In the genomic region with DNA sequence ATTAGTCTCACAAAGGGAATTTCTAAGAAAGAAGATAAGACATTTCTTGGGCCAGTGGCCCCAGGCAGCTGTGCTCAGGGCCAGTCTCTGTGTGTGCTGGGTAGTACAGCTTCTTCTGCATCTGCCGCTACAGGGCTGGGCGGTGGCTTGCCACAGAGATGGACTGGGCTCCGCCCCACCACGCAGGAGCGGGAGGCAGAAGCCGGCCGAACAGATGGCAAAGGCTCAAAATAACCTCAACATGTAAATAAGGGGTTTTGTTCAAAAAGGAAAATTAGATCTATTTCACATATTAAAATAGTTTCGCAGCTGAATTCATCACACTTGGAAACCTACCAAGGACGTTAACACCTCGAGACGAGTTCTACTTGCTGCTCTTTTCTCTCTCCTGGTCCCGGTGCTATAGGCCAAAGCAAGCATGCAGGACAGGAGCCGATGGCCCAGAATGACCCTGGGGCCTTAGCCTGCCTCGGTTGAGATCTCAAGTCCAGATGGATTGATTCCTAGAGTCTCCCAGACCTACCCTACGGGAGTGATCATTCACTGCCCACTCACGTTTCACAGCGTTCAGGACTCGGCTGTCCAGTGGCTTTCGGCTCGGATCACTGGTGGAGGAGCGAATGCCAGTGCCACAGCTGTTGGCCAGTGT, we compare ENCODE assay signal across 10 mouse cellular contexts. TPM values are rescaled to one million over a fixed set of nuclear protein-coding genes. Genes with fewer than 3 reads are reported as not detected.
DNase-seq lines count a peak whose midpoint lies in the region; ATAC-seq and TF ChIP-seq lines count a peak whose summit lies in the region.
"Had no signal": no experiment of that assay in that cellular context is flagged by ENCODE, and none has a peak within 500 bp of the region (broad histone marks: within the 10 kb centered on the region; RNA-seq: fewer than 3 reads in every experiment).

No protein-coding gene starts in this region.

- no peak overlapping the region for H3K9ac ChIP-seq in forebrain, postnatal 0 days
- H3K9ac ChIP-seq: limb, embryonic 12.5 days had no signal

- peaks cover 10% of the 10 kb centered on the region; the same call in 1 of the 2 replicates for H3K4me1 ChIP-seq in forebrain, postnatal 0 days (ENCODE audit: insufficient read depth)

- no peaks in the 10 kb centered on the region for H3K27me3 ChIP-seq in forebrain, postnatal 0 days (ENCODE audit: insufficient read depth, low read length)
- H3K27me3 ChIP-seq: limb, embryonic 12.5 days had no signal

- DNase-seq in spleen, adult 12 weeks (ENCODE audit: low spot score), result peak; percentile 25
- DNase-seq in spleen, adult 18-20 months, result no peak
- DNase-seq in forebrain, postnatal 0 days, result peak; percentile 52
- no peak for DNase-seq in thymus, postnatal 36 days
- DNase-seq in kidney, adult 11 months, result no peak
- DNase-seq in heart, postnatal 4 days, result no peak
- no peak for DNase-seq in layer of hippocampus, postnatal 10 days (ENCODE audit: low spot score in 2 of 2)
- DNase-seq: heart, postnatal 14 days had no signal

- no peaks in the 10 kb centered on the region for H3K9me3 ChIP-seq in forebrain, postnatal 0 days (ENCODE audit: low read length)
- H3K9me3 ChIP-seq: limb, embryonic 12.5 days had no signal

- TF ChIP-seq CTCF in forebrain, postnatal 0 days (IDR thresholded peaks at IDR 0.05; ENCODE audit: low read depth), result no peak

- peak; percentile 71 for ATAC-seq in forebrain, postnatal 0 days
- ATAC-seq in megakaryocyte progenitor cell, adult 5-6 weeks (replicated peaks; ENCODE audit: poor library complexity), result peak; percentile 75

- H3K36me3 ChIP-seq in forebrain, postnatal 0 days (ENCODE audit: insufficient read depth), result no peaks in the 10 kb centered on the region

- no peak overlapping the region for H3K4me3 ChIP-seq in forebrain, postnatal 0 days (ENCODE audit: low read depth, low read length)
- H3K4me3 ChIP-seq: limb, embryonic 12.5 days had no signal

- no peak overlapping the region for H3K27ac ChIP-seq in forebrain, postnatal 0 days (ENCODE audit: low read depth, low read length)
- H3K27ac ChIP-seq: limb, embryonic 12.5 days had no signal

- WGBS in forebrain, postnatal 0 days, result 59% methylated on average over 21 of the region's 21 CpGs

- H3K4me2 ChIP-seq in forebrain, postnatal 0 days (ENCODE audit: low read depth), result no peak overlapping the region
- H3K4me2 ChIP-seq: limb, embryonic 12.5 days had no signal

RNA-seq across cellular contexts. Expression of gene Ubac1, which starts 39.6 kb away (rescaled TPM):
- 121 and 126 TPM in 2 replicates for total RNA-seq in forebrain, postnatal 0 days (2014; rRNA removed)
- 139 and 150 TPM in 2 replicates for polyA plus RNA-seq in forebrain, postnatal 0 days (2015; fragmentation: Nextera tagmentation; extraction: Ambion mirVana)
- 62.2 and 62.7 TPM in 2 replicates for total RNA-seq in megakaryocyte progenitor cell, adult 5-6 weeks (2015)
- total RNA-seq in megakaryocyte progenitor cell, adult 5-6 weeks (2017), result 34.4 and 44.1 TPM in 2 replicates
- total RNA-seq in heart, postnatal 4 days (2021), result 10 to 100 TPM; 60.3 to 62.4 TPM
- total RNA-seq in layer of hippocampus, postnatal 10 days (2021), result 10 to 100 TPM; 70.1 to 70.8 TPM

Comparison
In these comparisons a context has a peak if more than half of its experiments do, and no peak if none do; other contexts are left out.
1. DNase-seq: peak in spleen, adult 12 weeks (single experiment) and forebrain, postnatal 0 days (single experiment); none in spleen, adult 18-20 months (0 of 2), thymus, postnatal 36 days (0 of 2), kidney, adult 11 months (single experiment), heart, postnatal 4 days (single experiment) and layer of hippocampus, postnatal 10 days (0 of 2).